Comparison of ENCODE assay signal across 13 mouse cellular contexts in the genomic region with DNA sequence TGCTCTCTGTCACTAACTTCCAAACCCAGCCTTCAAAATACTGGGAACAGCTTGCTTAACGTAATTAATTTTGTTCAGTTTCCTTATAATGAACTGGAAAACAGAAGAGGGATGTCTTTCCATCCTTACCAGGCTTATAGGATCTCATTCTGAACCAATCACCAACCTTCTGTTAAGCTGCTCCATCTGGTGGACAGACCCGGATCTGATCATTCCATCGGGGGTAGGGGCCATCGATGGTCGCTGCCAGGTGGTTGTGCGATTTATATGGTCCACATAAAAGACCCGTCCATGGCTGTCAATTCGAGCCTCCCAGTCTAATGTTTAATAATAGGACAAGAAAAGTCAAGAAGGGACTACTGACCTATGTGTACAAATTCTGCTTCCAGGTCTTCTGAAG.
DNase-seq lines count a peak whose midpoint lies in the region; ATAC-seq and TF ChIP-seq lines count a peak whose summit lies in the region.
"Had no signal": no experiment of that assay in that cellular context is flagged by ENCODE, and none has a peak within 500 bp of the region (broad histone marks: within the 10 kb centered on the region; RNA-seq: fewer than 3 reads in every experiment).

No protein-coding gene starts in this region.

- H3K79me2 ChIP-seq in CH12.LX (replicated peaks; ENCODE audit: control insufficient read depth, extremely low read depth, insufficient read depth, poor library complexity, severe bottlenecking) = no peaks in the 10 kb centered on the region

- H3K36me3 ChIP-seq in liver, postnatal 0 days (replicated peaks; ENCODE audit: insufficient read depth, low read length) = no peaks in the 10 kb centered on the region
- no peaks in the 10 kb centered on the region for H3K36me3 ChIP-seq in liver, embryonic 11.5 days (ENCODE audit: control insufficient read depth, insufficient read depth, low read length)
- H3K36me3 ChIP-seq in CH12.LX (replicated peaks in 1 of 2; ENCODE audit: control insufficient read depth in 1 of 2, insufficient read depth in 1 of 2, low read length in 1 of 2) = no peaks in the 10 kb centered on the region
- H3K36me3 ChIP-seq: heart, embryonic 13.5 days; liver, embryonic 13.5 days had no signal

- intact Hi-C loops in gastrocnemius, adult 2 months (cut with DNase I) = loop anchor here (5.0 kb wide), 1 partner anchor 414 kb away; no protein-coding TSS in a partner anchor
- intact Hi-C loops in gastrocnemius, postnatal 36 days (cut with DNase I) = no loop called here

- no peak for TF ChIP-seq POLR2A in CH12.LX (IDR thresholded peaks at IDR 0.05; ENCODE audit: low read depth, low read length)
- TF ChIP-seq POLR2A in brain, embryonic 14.5 days (IDR thresholded peaks at IDR 0.05; ENCODE audit: borderline replicate concordance, extremely low read depth, insufficient read depth, insufficient read length, poor library complexity, severe bottlenecking) = no peak

- no peak overlapping the region for H3K4me2 ChIP-seq in liver, postnatal 0 days (ENCODE audit: low read depth, low read length)
- no peak overlapping the region for H3K4me2 ChIP-seq in liver, embryonic 11.5 days
- H3K4me2 ChIP-seq in CH12.LX (ENCODE audit: insufficient read depth, low read depth, poor library complexity, severe bottlenecking) = no peak overlapping the region; the same call in 1 of the 2 replicates
- H3K4me2 ChIP-seq: heart, embryonic 13.5 days; liver, embryonic 13.5 days had no signal

- DNase-seq in gastrocnemius, adult 2 months = no peak
- DNase-seq in gastrocnemius, postnatal 36 days = no peak
- no peak for DNase-seq in liver, postnatal 0 days
- no peak for DNase-seq in liver, embryonic 11.5 days (ENCODE audit: low spot score)
- no peak for DNase-seq in CH12.LX (ENCODE audit: extremely low read depth)
- DNase-seq in brain, embryonic 14.5 days (ENCODE audit: low read depth) = peak; percentile 4
- DNase-seq in natural killer cell, adult 2 months (ENCODE audit: low spot score in 2 of 2) = no peak
- no peak for DNase-seq in frontal cortex, postnatal 14 days (ENCODE audit: low spot score in 2 of 2)
- DNase-seq: adrenal gland, adult 8-10 months; cerebellum, adult 11 months; liver, embryonic 13.5 days had no signal

- 26% methylated on average over 8 of the region's 8 CpGs for WGBS in liver, postnatal 0 days (ENCODE audit: insufficient replicate concordance)
- 23% methylated on average over 8 of the region's 8 CpGs for WGBS in liver, embryonic 11.5 days

- no peak overlapping the region for H3K27ac ChIP-seq in gastrocnemius, adult 2 months
- no peak overlapping the region for H3K27ac ChIP-seq in liver, postnatal 0 days (ENCODE audit: low read depth)
- H3K27ac ChIP-seq in liver, embryonic 11.5 days (ENCODE audit: low read depth, low read length) = no peak overlapping the region
- no peak overlapping the region for H3K27ac ChIP-seq in CH12.LX (ENCODE audit: insufficient read depth, low read depth)
- H3K27ac ChIP-seq: heart, embryonic 13.5 days; liver, embryonic 13.5 days had no signal

- ATAC-seq in liver, postnatal 0 days = no peak
- no peak for ATAC-seq in liver, embryonic 11.5 days (replicated peaks; ENCODE audit: low FRiP score)
- ATAC-seq: inflammation-experienced regulatory T-cells, adult 6 months had no signal

- H3K9ac ChIP-seq in liver, postnatal 0 days (replicated peaks) = no peak overlapping the region
- H3K9ac ChIP-seq in liver, embryonic 11.5 days (ENCODE audit: low read depth, low read length) = no peak overlapping the region
- no peak overlapping the region for H3K9ac ChIP-seq in CH12.LX (ENCODE audit: insufficient read depth, low read depth)
- H3K9ac ChIP-seq: heart, embryonic 13.5 days; liver, embryonic 13.5 days had no signal

- H3K9me3 ChIP-seq in liver, postnatal 0 days (ENCODE audit: low read length) = no peaks in the 10 kb centered on the region
- no peaks in the 10 kb centered on the region for H3K9me3 ChIP-seq in liver, embryonic 11.5 days (ENCODE audit: control insufficient read depth, low read length)
- no peaks in the 10 kb centered on the region for H3K9me3 ChIP-seq in CH12.LX (replicated peaks; ENCODE audit: low read length)
- H3K9me3 ChIP-seq: heart, embryonic 13.5 days; liver, embryonic 13.5 days had no signal

- no peak for TF ChIP-seq EP300 in liver, postnatal 0 days (IDR thresholded peaks at IDR 0.05; ENCODE audit: low read depth)
- no peak for TF ChIP-seq EP300 in CH12.LX (IDR thresholded peaks at IDR 0.05; ENCODE audit: low read length)

- no peaks in the 10 kb centered on the region for H3K27me3 ChIP-seq in liver, postnatal 0 days (ENCODE audit: insufficient read depth, low read length)
- no peaks in the 10 kb centered on the region for H3K27me3 ChIP-seq in liver, embryonic 11.5 days (replicated peaks; ENCODE audit: control insufficient read depth, insufficient read depth, low read length)
- no peaks in the 10 kb centered on the region for H3K27me3 ChIP-seq in CH12.LX (replicated peaks)
- H3K27me3 ChIP-seq: heart, embryonic 13.5 days; liver, embryonic 13.5 days had no signal

- no peaks in the 10 kb centered on the region for H3K4me1 ChIP-seq in liver, postnatal 0 days (ENCODE audit: insufficient read depth)
- H3K4me1 ChIP-seq in liver, embryonic 11.5 days (replicated peaks; ENCODE audit: control insufficient read depth, insufficient read depth, low read length) = no peaks in the 10 kb centered on the region
- H3K4me1 ChIP-seq in CH12.LX (ENCODE audit: control insufficient read depth in 1 of 2, insufficient read depth in 2 of 2) = no peaks in the 10 kb centered on the region
- H3K4me1 ChIP-seq: heart, embryonic 13.5 days had no signal

- in situ Hi-C loops in CH12.LX (cut with MboI; ENCODE audit: low pct_ligation_motif_present, low pct_unique_long_range_greater_than_20kb, low sequenced_read_pairs) = no loop called here

- peak; percentile 29; the same call in 1 of the 2 replicates for TF ChIP-seq CTCF in gastrocnemius, adult 2 months (IDR thresholded peaks at IDR 0.05)
- peak; percentile 32 for TF ChIP-seq CTCF in liver, postnatal 0 days (IDR thresholded peaks at IDR 0.05; ENCODE audit: low read depth)
- TF ChIP-seq CTCF in CH12.LX (conservative IDR thresholded peaks at IDR 0.05 in 1 of 2, IDR thresholded peaks at IDR 0.05 in 1 of 2; ENCODE audit: low read depth in 2 of 2, low read length in 2 of 2) = peak in 1 of 2 experiments; percentile 62; a peak in 2 of 4 replicates
- TF ChIP-seq CTCF in brain, embryonic 14.5 days (IDR thresholded peaks at IDR 0.05; ENCODE audit: borderline replicate concordance, extremely low read depth, insufficient read depth, insufficient read length) = peak; percentile 24; the same call in 1 of the 2 replicates

- H3K4me3 ChIP-seq in gastrocnemius, adult 2 months = no peak overlapping the region
- H3K4me3 ChIP-seq in liver, postnatal 0 days (ENCODE audit: low read depth, low read length) = no peak overlapping the region
- no peak overlapping the region for H3K4me3 ChIP-seq in liver, embryonic 11.5 days (ENCODE audit: low read depth, low read length)
- no peak overlapping the region for H3K4me3 ChIP-seq in CH12.LX (replicated peaks in 1 of 3; ENCODE audit: low read depth in 2 of 3, low read length in 2 of 3, poor library complexity in 1 of 3)
- H3K4me3 ChIP-seq: heart, embryonic 13.5 days; liver, embryonic 13.5 days had no signal

- peak; percentile 38 for TF ChIP-seq RAD21 in CH12.LX (IDR thresholded peaks at IDR 0.05; ENCODE audit: low read depth, low read length)

- dilution Hi-C loops in CH12.LX (cut with MboI; ENCODE audit: extremely low pct_ligation_motif_present, extremely low pct_unique_long_range_greater_than_20kb, low sequenced_read_pairs) = no loop called here

TF ChIP-seq in CH12.LX, 34 proteins besides CTCF, POLR2A, EP300 and RAD21:
- TF ChIP-seq IRF4 (IDR thresholded peaks at IDR 0.05; ENCODE audit: low read depth, low read length) = no peak
- no peak for TF ChIP-seq ETS1 (conservative IDR thresholded peaks at IDR 0.05; ENCODE audit: low read depth, low read length)
- TF ChIP-seq MXI1 (IDR thresholded peaks at IDR 0.05; ENCODE audit: low read depth, low read length) = no peak
- TF ChIP-seq SMC3 (IDR thresholded peaks at IDR 0.05; ENCODE audit: low read depth, low read length) = peak; percentile 62
TF ChIP-seq in CH12.LX: peak in this region for 1.
